8 mouse cellular contexts compared by ENCODE assay signal in genomic region chr10:127177719-127178118, GRCm38 (mm10). TPM values are rescaled to one million over a fixed set of nuclear protein-coding genes. Genes with fewer than 3 reads are reported as not detected.
DNase-seq lines count a peak whose midpoint lies in the region; ATAC-seq and TF ChIP-seq lines count a peak whose summit lies in the region.

No protein-coding gene starts in this region.

- H3K27ac ChIP-seq in embryonic facial prominence, embryonic 13.5 days: no peak overlapping the region
- H3K27ac ChIP-seq in midbrain, embryonic 16.5 days (ENCODE audit: low read length): no peak overlapping the region
- H3K27ac ChIP-seq in stomach, postnatal 0 days (replicated peaks): no peak overlapping the region

- peak; percentile 94 for TF ChIP-seq CTCF in stomach, postnatal 0 days (IDR thresholded peaks at IDR 0.05; ENCODE audit: low read depth)

- 2% methylated on average over 23 of the region's 23 CpGs for WGBS in embryonic facial prominence, embryonic 13.5 days
- WGBS in midbrain, embryonic 16.5 days: under 1% methylated on average over 23 of the region's 23 CpGs
- WGBS in stomach, postnatal 0 days: 3% methylated on average over 23 of the region's 23 CpGs

- DNase-seq in adrenal gland, postnatal 36 days: peak; percentile 77 to 82
- DNase-seq in heart, adult 8-10 months (ENCODE audit: low spot score): peak; percentile 76
- peak; percentile 55 for DNase-seq in kidney, adult 11 months
- peak; percentile 82 for DNase-seq in liver
- peak; percentile 85 for DNase-seq in stomach, postnatal 0 days (ENCODE audit: low spot score)

- H3K4me1 ChIP-seq in embryonic facial prominence, embryonic 13.5 days: peaks cover 33% of the 10 kb centered on the region
- H3K4me1 ChIP-seq in midbrain, embryonic 16.5 days (ENCODE audit: control insufficient read depth, insufficient read depth, low read length): peaks cover 11% of the 10 kb centered on the region
- peaks cover 4% of the 10 kb centered on the region; the same call in 1 of the 2 replicates for H3K4me1 ChIP-seq in stomach, postnatal 0 days (replicated peaks; ENCODE audit: control insufficient read depth, insufficient read depth)

- TF ChIP-seq EP300 in stomach, postnatal 0 days (optimal IDR thresholded peaks at IDR 0.05): no peak

- peaks cover 68% of the 10 kb centered on the region for H3K27me3 ChIP-seq in embryonic facial prominence, embryonic 13.5 days
- peaks cover 37% of the 10 kb centered on the region for H3K27me3 ChIP-seq in midbrain, embryonic 16.5 days (ENCODE audit: control insufficient read depth, insufficient read depth, low read depth, low read length)
- H3K27me3 ChIP-seq in stomach, postnatal 0 days (ENCODE audit: control insufficient read depth, insufficient read depth, low read length): no peaks in the 10 kb centered on the region; the same call in 1 of the 2 replicates

- peak overlapping the region; percentile 37 for H3K4me3 ChIP-seq in embryonic facial prominence, embryonic 13.5 days
- peak overlapping the region; percentile 16 for H3K4me3 ChIP-seq in midbrain, embryonic 16.5 days (ENCODE audit: low read depth, low read length)
- H3K4me3 ChIP-seq in stomach, postnatal 0 days (ENCODE audit: low read depth, low read length): peak overlapping the region; percentile 29

- peak; percentile 53 for ATAC-seq in CD4-positive, CD25-positive, alpha-beta regulatory T cell, adult 4 months
- ATAC-seq in embryonic facial prominence, embryonic 13.5 days (ENCODE audit: insufficient number of reproducible peaks, insufficient read depth, low FRiP score, low TSS enrichment, low read depth): no peak; the same call in 1 of the 2 replicates
- ATAC-seq in midbrain, embryonic 16.5 days: peak; percentile 55; the same call in 1 of the 2 replicates
- ATAC-seq in stomach, postnatal 0 days (ENCODE audit: low FRiP score, low TSS enrichment): peak; percentile 62

- H3K4me2 ChIP-seq in embryonic facial prominence, embryonic 13.5 days: peak overlapping the region; percentile 63
- peak overlapping the region; percentile 45 for H3K4me2 ChIP-seq in midbrain, embryonic 16.5 days (ENCODE audit: low read length)
- peak overlapping the region; percentile 61 for H3K4me2 ChIP-seq in stomach, postnatal 0 days (replicated peaks; ENCODE audit: low read depth)

- H3K36me3 ChIP-seq in embryonic facial prominence, embryonic 13.5 days: peaks cover 7% of the 10 kb centered on the region
- no peaks in the 10 kb centered on the region; the same call in 1 of the 2 replicates for H3K36me3 ChIP-seq in midbrain, embryonic 16.5 days (ENCODE audit: control insufficient read depth, insufficient read depth, low read length)
- peaks cover under 1% of the 10 kb centered on the region; the same call in 1 of the 2 replicates for H3K36me3 ChIP-seq in stomach, postnatal 0 days (ENCODE audit: control insufficient read depth, insufficient read depth, low read length)

- peak overlapping the region; percentile 49; the same call in 1 of the 2 replicates for H3K9ac ChIP-seq in embryonic facial prominence, embryonic 13.5 days
- H3K9ac ChIP-seq in midbrain, embryonic 16.5 days (ENCODE audit: low read depth, low read length): 0 out of 2 replicates have a peak overlapping the region, but pooled peaks have one; percentile 32
- no peak overlapping the region for H3K9ac ChIP-seq in stomach, postnatal 0 days (ENCODE audit: low read length)

- no peaks in the 10 kb centered on the region for H3K9me3 ChIP-seq in embryonic facial prominence, embryonic 13.5 days
- H3K9me3 ChIP-seq in midbrain, embryonic 16.5 days (replicated peaks; ENCODE audit: control insufficient read depth, low read length, poor library complexity, severe bottlenecking): no peaks in the 10 kb centered on the region
- no peaks in the 10 kb centered on the region for H3K9me3 ChIP-seq in stomach, postnatal 0 days (ENCODE audit: control insufficient read depth, low read length)

RNA-seq across cellular contexts. Expression of gene Slc26a10, which starts 2.7 kb away (rescaled TPM):
- polyA plus RNA-seq in CD4-positive, CD25-positive, alpha-beta regulatory T cell, adult 4 months (2017; shearing (Covaris generic)): 1 to 10 TPM; 2.6 to 2.8 TPM
- total RNA-seq in adrenal gland, postnatal 36 days (2021): 1 to 10 TPM in 1 of 2 experiments, under 1 TPM in 1; 0.89 to 1.1 TPM
- polyA plus RNA-seq in embryonic facial prominence, embryonic 13.5 days (2015; fragmentation: Nextera tagmentation; extraction: Ambion mirVana): 1.3 and 2.0 TPM in 2 replicates
- total RNA-seq in heart, adult 8-10 months (2022): 10 to 100 TPM; 13.0 to 24.6 (median 15.5) TPM
- 1.1 and 1.2 TPM in 2 replicates for polyA plus RNA-seq in midbrain, embryonic 16.5 days (2015; fragmentation: Nextera tagmentation; extraction: Ambion mirVana)
- polyA plus RNA-seq in stomach, postnatal 0 days (2015; fragmentation: Nextera tagmentation; extraction: Ambion mirVana): 0.70 and 0.76 TPM in 2 replicates

RNA-seq across cellular contexts. Expression of gene Arhgef25, which starts 12.2 kb away (rescaled TPM):
- polyA plus RNA-seq in CD4-positive, CD25-positive, alpha-beta regulatory T cell, adult 4 months (2017; shearing (Covaris generic)): under 1 TPM in 1 of 2 experiments, not detected in 1; 0.38 TPM
- total RNA-seq in adrenal gland, postnatal 36 days (2021): 10 to 100 TPM; 19.0 to 21.6 TPM
- polyA plus RNA-seq in embryonic facial prominence, embryonic 13.5 days (2015; fragmentation: Nextera tagmentation; extraction: Ambion mirVana): 117 and 130 TPM in 2 replicates
- total RNA-seq in heart, adult 8-10 months (2022): 10 to 100 TPM in 3 of 4 experiments, 1 to 10 TPM in 1; 8.1 to 13.4 (median 10.8) TPM
- polyA plus RNA-seq in midbrain, embryonic 16.5 days (2015; fragmentation: Nextera tagmentation; extraction: Ambion mirVana): 19.6 and 20.2 TPM in 2 replicates
- polyA plus RNA-seq in stomach, postnatal 0 days (2015; fragmentation: Nextera tagmentation; extraction: Ambion mirVana): 25.3 and 29.7 TPM in 2 replicates

RNA-seq across cellular contexts. Expression of gene B4galnt1, which starts 12.7 kb away (rescaled TPM):
- 100 to 1,000 TPM; 166 to 206 TPM for polyA plus RNA-seq in CD4-positive, CD25-positive, alpha-beta regulatory T cell, adult 4 months (2017; shearing (Covaris generic))
- 1 to 10 TPM; 6.3 to 6.8 TPM for total RNA-seq in adrenal gland, postnatal 36 days (2021)
- 8.9 and 9.0 TPM in 2 replicates for polyA plus RNA-seq in embryonic facial prominence, embryonic 13.5 days (2015; fragmentation: Nextera tagmentation; extraction: Ambion mirVana)
- 1 to 10 TPM; 1.2 to 3.2 (median 1.5) TPM for total RNA-seq in heart, adult 8-10 months (2022)
- polyA plus RNA-seq in midbrain, embryonic 16.5 days (2015; fragmentation: Nextera tagmentation; extraction: Ambion mirVana): 60.7 and 71.7 TPM in 2 replicates
- 45.9 and 65.4 TPM in 2 replicates for polyA plus RNA-seq in stomach, postnatal 0 days (2015; fragmentation: Nextera tagmentation; extraction: Ambion mirVana)

RNA-seq across cellular contexts. Expression of gene Dtx3, which starts 17.8 kb away (rescaled TPM):
- polyA plus RNA-seq in CD4-positive, CD25-positive, alpha-beta regulatory T cell, adult 4 months (2017; shearing (Covaris generic)): 10 to 100 TPM; 39.4 to 42.2 TPM
- 10 to 100 TPM; 52.4 to 71.7 TPM for total RNA-seq in adrenal gland, postnatal 36 days (2021)
- polyA plus RNA-seq in embryonic facial prominence, embryonic 13.5 days (2015; fragmentation: Nextera tagmentation; extraction: Ambion mirVana): 161 and 165 TPM in 2 replicates
- total RNA-seq in heart, adult 8-10 months (2022): 10 to 100 TPM; 18.1 to 29.6 (median 24.2) TPM
- 254 and 255 TPM in 2 replicates for polyA plus RNA-seq in midbrain, embryonic 16.5 days (2015; fragmentation: Nextera tagmentation; extraction: Ambion mirVana)
- 27.8 and 32.9 TPM in 2 replicates for polyA plus RNA-seq in stomach, postnatal 0 days (2015; fragmentation: Nextera tagmentation; extraction: Ambion mirVana)

RNA-seq across cellular contexts. Expression of gene Pip4k2c, which starts 33.7 kb away (rescaled TPM):
- 10 to 100 TPM; 24.2 to 39.3 TPM for polyA plus RNA-seq in CD4-positive, CD25-positive, alpha-beta regulatory T cell, adult 4 months (2017; shearing (Covaris generic))
- total RNA-seq in adrenal gland, postnatal 36 days (2021): 10 to 100 TPM; 39.2 to 48.1 TPM
- polyA plus RNA-seq in embryonic facial prominence, embryonic 13.5 days (2015; fragmentation: Nextera tagmentation; extraction: Ambion mirVana): 28.1 and 30.8 TPM in 2 replicates
- 10 to 100 TPM; 32.4 to 38.3 (median 35.3) TPM for total RNA-seq in heart, adult 8-10 months (2022)
- polyA plus RNA-seq in midbrain, embryonic 16.5 days (2015; fragmentation: Nextera tagmentation; extraction: Ambion mirVana): 16.9 and 18.4 TPM in 2 replicates
- 23.2 and 26.0 TPM in 2 replicates for polyA plus RNA-seq in stomach, postnatal 0 days (2015; fragmentation: Nextera tagmentation; extraction: Ambion mirVana)

Comparison
In these comparisons a context has a peak if more than half of its experiments do, and no peak if none do; other contexts are left out.
1. RNA of gene Arhgef25, which starts 12.2 kb away (polyA plus RNA-seq): 117 to 130 TPM in embryonic facial prominence, embryonic 13.5 days, 25.3 to 29.7 TPM in stomach, postnatal 0 days and 19.6 to 20.2 TPM in midbrain, embryonic 16.5 days; 0.38 TPM in CD4-positive, CD25-positive, alpha-beta regulatory T cell, adult 4 months; every median in the first group is over 10 times any median in the second.
2. Peak in every context shown above with its lines, with median percentiles within 50 percentile points of each other: DNase-seq, H3K4me2 ChIP-seq and H3K4me3 ChIP-seq.